Mouse (Mus musculus): Measurements from ENCODE around the gene Itfg1. TPM values are rescaled to one million over a fixed set of nuclear protein-coding genes. Genes with fewer than 3 reads are reported as not detected.
A peak's percentile ranks its signal among the peaks of the same experiment; 100 is the strongest.
"Not testable (repeated sequence)": the region's sequence is repeated elsewhere in the genome, so short reads cannot be mapped to it uniquely, and the experiment has no call there.

The Itfg1 gene
- polyA plus RNA-seq, 1 experiment from 2014 or later = 73.8 TPM

DNA sequence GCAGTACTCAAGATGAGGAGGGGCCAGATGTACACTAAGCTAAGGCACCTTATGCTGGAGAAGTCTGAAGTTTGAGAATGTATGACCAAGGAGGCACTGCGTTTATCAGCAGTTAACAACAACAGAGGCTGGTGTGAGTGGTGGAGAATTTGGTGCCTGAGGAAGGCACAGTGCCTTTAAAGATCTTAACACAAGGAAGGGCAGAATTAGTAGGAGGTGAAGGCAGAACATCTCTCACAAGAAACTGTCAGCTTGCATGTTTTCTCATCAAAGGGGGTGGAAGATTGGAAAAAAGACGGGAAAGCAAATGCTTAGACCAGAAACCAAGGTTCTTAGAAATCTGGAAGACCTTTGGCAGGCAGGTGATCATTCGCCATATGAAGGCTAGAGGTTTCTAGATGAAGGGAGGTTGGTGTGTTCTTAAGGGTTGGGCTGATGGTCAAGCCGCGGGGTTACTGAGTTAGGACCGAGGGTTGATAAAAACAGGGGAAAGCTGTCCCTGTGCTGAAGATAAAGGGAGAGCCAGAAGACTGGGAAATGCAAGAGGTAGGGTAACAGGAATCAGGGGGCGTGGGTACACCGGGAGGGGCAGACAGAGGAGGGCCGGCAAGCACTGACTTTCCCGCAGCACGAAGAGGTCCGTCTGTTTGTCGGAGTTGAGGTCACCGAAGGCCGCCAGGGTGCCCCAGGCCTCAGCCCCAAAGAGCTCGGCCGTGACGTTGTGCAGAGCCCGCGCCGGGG lies 635 bp downstream of the Itfg1 start:
- H3K27me3 ChIP-seq = no peaks in the 10 kb centered on the region
- H3K4me3 ChIP-seq = peak overlapping the region; percentile 86
- peaks cover 14% of the 10 kb centered on the region for H3K4me1 ChIP-seq
- no peaks in the 10 kb centered on the region for H3K9me3 ChIP-seq
- no peak for ATAC-seq (ENCODE audit: low FRiP score, low read depth)
- H3K9ac ChIP-seq = peak overlapping the region; percentile 90
- H3K4me2 ChIP-seq (replicated peaks) = peak overlapping the region; percentile 84
- H3K27ac ChIP-seq = peak overlapping the region; percentile 95
- WGBS = under 1% methylated on average over 21 of the region's 21 CpGs
- peaks cover 17% of the 10 kb centered on the region for H3K36me3 ChIP-seq

DNA sequence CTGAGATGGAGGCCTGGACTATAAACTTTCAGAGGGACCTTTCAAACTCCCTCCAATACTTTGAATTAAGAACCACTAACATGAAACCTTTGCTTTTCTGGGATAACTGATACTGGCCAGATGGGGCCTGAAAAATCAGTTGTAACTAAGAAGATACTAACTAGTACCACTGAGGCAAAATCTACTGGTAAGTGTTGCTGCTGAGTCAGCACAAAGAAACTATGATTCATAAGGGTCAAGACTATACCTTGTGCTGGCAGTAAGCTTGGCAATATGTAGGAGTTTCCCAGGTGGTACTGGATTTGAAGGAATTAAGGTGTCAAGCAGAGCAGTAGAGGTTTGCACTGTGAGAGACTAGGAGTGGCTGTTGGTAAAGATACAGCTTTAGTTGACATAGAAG lies 27.1 kb downstream of the Itfg1 start:
- ATAC-seq (ENCODE audit: low FRiP score, low read depth) = no peak
- Histone ChIP-seq H3K36me3 (peaks cover 19% of the 10 kb centered on the region), H3K4me2 (replicated peaks) (no peak overlapping the region), H3K4me3 (no peak overlapping the region), H3K9me3 (no peaks in the 10 kb centered on the region), H3K27ac (no peak overlapping the region), H3K27me3 (no peaks in the 10 kb centered on the region), H3K9ac (no peak overlapping the region), H3K4me1 (no peaks in the 10 kb centered on the region)

DNA sequence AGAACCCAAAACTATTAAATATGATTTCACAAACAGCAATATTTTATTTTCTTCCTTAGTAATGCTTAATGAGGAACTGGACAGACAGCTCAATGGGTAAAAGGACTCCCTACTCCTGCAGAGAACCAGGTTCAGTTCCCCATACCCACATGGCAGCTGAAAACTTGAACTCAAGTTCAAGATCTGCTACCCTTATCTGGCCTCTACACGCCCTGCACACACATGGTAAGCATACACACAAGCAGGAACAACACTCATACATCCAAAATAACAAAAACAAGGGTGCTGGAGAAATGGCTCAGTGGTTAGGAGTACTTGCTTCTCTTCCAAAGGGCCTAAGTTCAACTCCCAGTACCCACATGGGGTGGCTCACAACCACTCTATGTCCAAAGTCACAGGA lies 39.3 kb downstream of the Itfg1 start:
- H3K27me3 ChIP-seq = no peaks in the 10 kb centered on the region
- WGBS = 92% methylated on average over 1 of the region's 1 CpGs
- no peak overlapping the region for H3K27ac ChIP-seq
- H3K9ac ChIP-seq = no peak overlapping the region
- H3K4me1 ChIP-seq = no peaks in the 10 kb centered on the region
- H3K4me2 ChIP-seq (replicated peaks) = no peak overlapping the region
- H3K36me3 ChIP-seq = peaks cover 18% of the 10 kb centered on the region
- no peaks in the 10 kb centered on the region for H3K9me3 ChIP-seq
- no peak overlapping the region for H3K4me3 ChIP-seq
- ATAC-seq (ENCODE audit: low FRiP score, low read depth) = no peak

DNA sequence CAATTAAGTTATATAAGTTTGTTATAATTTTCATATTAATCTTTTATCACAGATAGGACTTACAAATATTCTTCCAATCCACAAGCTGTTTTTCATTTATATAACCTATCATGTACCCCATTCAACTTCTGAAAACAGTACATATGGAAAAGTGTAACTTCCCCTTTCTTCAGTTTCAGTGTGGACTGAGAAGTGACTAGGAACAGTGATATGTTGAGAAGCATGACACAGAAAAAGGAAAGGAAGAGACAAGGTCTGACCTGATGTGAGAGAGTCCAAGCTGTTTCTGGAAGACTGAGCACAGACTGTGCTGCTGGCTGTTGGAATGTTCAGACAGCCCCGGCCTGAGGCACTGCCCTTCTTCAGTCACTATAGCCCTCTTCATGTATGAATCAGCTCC lies 40.6 kb downstream of the Itfg1 start:
- WGBS = 92% methylated on average over 1 of the region's 1 CpGs

DNA sequence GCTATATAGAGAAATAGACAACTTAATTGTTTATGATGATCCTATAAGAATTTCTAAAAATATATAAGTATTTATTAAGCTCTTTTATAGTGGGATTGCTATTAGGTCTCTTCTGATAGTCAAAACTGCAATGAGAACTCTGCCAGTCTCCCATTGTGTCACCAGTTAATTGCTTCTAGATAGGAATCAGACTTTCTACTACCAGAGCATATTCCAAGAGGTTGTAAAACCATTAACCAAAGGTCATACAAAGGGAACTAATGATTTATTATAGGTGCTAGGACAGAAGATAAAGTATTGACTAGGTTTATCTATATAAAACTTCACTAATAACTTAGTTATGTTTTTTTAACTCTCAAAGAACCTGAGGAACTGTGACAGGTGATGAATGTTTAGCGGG lies 44.3 kb downstream of the Itfg1 start:
- not testable (repeated sequence) for H3K27me3 ChIP-seq; H3K4me3 ChIP-seq; H3K9ac ChIP-seq; ATAC-seq (ENCODE audit: low FRiP score, low read depth); H3K9me3 ChIP-seq; H3K4me2 ChIP-seq (replicated peaks); H3K27ac ChIP-seq; H3K4me1 ChIP-seq
- WGBS = 88% methylated on average over 1 of the region's 1 CpGs
- H3K36me3 ChIP-seq = peaks cover 22% of the 10 kb centered on the region

More for the DNA sequence above, 40.6 kb downstream of the Itfg1 start:
- no peaks in the 10 kb centered on the region for H3K27me3 ChIP-seq
- H3K4me2 ChIP-seq (replicated peaks) = no peak overlapping the region
- peaks cover 14% of the 10 kb centered on the region for H3K36me3 ChIP-seq
- H3K9me3 ChIP-seq = no peaks in the 10 kb centered on the region
- no peak for ATAC-seq (ENCODE audit: low FRiP score, low read depth)
- H3K27ac ChIP-seq = no peak overlapping the region
- no peaks in the 10 kb centered on the region for H3K4me1 ChIP-seq
- H3K9ac ChIP-seq = no peak overlapping the region
- no peak overlapping the region for H3K4me3 ChIP-seq

DNA sequence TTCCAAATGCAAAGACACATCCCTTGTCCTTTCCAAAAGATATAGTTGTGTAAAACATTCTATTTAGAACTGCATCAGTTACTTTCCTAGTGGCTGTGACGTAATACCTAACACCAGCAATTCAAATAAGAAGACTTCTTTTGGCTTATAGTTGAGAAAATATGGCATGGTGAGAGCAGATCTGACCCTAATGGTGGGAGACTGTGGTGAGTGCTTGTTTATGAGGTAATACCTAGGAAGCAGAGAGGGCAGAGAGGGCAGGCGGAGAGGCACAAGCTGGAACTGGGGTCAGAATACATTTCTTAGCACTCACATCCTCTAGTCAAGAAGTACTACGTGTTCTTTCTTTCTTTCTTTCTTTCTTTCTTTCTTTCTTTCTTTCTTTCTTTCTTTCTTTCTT lies 52.4 kb downstream of the Itfg1 start:
- H3K4me3 ChIP-seq = no peak overlapping the region
- no peak for ATAC-seq (ENCODE audit: low FRiP score, low read depth)
- WGBS = 90% methylated on average over 3 of the region's 3 CpGs
- H3K27ac ChIP-seq = no peak overlapping the region
- no peaks in the 10 kb centered on the region for H3K9me3 ChIP-seq
- H3K4me2 ChIP-seq (replicated peaks) = no peak overlapping the region
- H3K9ac ChIP-seq = no peak overlapping the region
- H3K4me1 ChIP-seq = no peaks in the 10 kb centered on the region
- H3K36me3 ChIP-seq = peaks cover 9% of the 10 kb centered on the region
- H3K27me3 ChIP-seq = no peaks in the 10 kb centered on the region

DNA sequence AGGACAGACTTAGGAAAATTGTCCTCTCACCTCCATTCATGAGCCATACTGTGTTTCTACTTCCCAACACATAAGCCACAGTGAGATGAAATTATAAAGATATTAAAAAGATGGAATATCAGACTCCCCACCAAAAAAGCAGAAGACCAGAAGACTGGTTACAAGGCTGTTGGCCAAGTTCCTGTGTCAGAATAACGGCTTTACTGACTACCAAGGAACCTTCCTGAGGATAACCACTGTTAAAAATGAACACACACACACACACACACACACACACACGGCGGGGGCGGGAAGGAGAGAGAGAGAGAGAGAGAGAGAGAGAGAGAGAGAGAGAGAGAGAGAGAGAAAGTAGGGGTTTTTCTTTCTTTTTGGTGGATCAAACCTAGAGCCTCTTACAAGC lies 52.8 kb downstream of the Itfg1 start:
- no peaks in the 10 kb centered on the region for H3K9me3 ChIP-seq
- no peak overlapping the region for H3K4me3 ChIP-seq
- no peak overlapping the region for H3K27ac ChIP-seq
- H3K4me2 ChIP-seq (replicated peaks) = no peak overlapping the region
- peaks cover 5% of the 10 kb centered on the region for H3K36me3 ChIP-seq
- no peaks in the 10 kb centered on the region for H3K4me1 ChIP-seq
- no peaks in the 10 kb centered on the region for H3K27me3 ChIP-seq
- WGBS = 87% methylated on average over 3 of the region's 4 CpGs
- no peak overlapping the region for H3K9ac ChIP-seq
- ATAC-seq (ENCODE audit: low FRiP score, low read depth) = no peak

DNA sequence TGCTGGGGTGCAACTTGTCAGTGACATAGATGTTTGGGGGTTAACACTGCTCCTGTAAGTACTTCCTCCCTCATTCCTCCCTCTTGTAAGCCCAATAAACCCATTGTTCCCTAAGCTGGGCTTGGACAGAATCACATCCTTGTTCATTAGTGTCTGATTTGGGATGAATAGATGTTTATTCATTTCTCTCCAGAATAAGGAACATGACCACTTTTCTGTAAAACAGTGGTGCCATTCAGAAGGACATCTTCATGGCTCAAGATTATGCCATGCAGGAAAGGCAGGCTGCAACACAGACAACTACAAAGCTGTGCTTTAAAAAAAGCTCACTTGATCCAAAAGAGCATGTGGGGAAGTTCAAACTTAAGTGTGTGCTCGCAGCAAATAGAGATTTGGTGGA lies 55.2 kb downstream of the Itfg1 start:
- WGBS = 53% methylated on average over 1 of the region's 1 CpGs
- no peaks in the 10 kb centered on the region for H3K27me3 ChIP-seq
- no peak overlapping the region for H3K4me3 ChIP-seq
- H3K9ac ChIP-seq = no peak overlapping the region
- 0 out of 2 replicates have a peak, but pooled peaks cover 3% of the 10 kb centered on the region for H3K36me3 ChIP-seq
- no peaks in the 10 kb centered on the region for H3K9me3 ChIP-seq
- H3K27ac ChIP-seq = no peak overlapping the region
- no peaks in the 10 kb centered on the region for H3K4me1 ChIP-seq
- no peak for ATAC-seq (ENCODE audit: low FRiP score, low read depth)
- H3K4me2 ChIP-seq (replicated peaks) = no peak overlapping the region

DNA sequence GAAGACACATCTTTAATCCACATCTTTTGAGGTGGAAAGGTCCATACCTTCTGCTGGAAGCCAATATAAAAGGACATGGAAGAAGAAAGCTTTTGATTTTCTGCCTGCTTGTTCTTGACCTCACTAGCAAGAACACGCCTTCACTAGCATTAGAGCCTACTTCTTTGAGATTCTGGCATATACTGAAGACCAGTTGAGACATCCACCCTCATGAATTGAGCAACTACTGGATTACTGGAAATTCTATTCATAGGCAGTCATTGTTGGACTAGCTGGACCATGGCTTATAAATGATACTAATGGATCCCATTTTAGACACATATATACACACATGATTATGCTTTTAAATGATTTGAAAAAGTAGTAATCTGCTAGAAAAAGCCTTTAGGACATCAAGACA lies 56.9 kb downstream of the Itfg1 start:
- no peak for ATAC-seq (ENCODE audit: low FRiP score, low read depth)
- H3K27ac ChIP-seq = no peak overlapping the region
- no peak overlapping the region for H3K4me3 ChIP-seq
- H3K4me2 ChIP-seq (replicated peaks) = no peak overlapping the region
- H3K36me3 ChIP-seq = 0 out of 2 replicates have a peak, but pooled peaks cover 6% of the 10 kb centered on the region
- WGBS = 97% methylated on average over 1 of the region's 1 CpGs
- H3K9me3 ChIP-seq = no peaks in the 10 kb centered on the region
- H3K9ac ChIP-seq = no peak overlapping the region
- no peaks in the 10 kb centered on the region for H3K4me1 ChIP-seq
- no peaks in the 10 kb centered on the region for H3K27me3 ChIP-seq

DNA sequence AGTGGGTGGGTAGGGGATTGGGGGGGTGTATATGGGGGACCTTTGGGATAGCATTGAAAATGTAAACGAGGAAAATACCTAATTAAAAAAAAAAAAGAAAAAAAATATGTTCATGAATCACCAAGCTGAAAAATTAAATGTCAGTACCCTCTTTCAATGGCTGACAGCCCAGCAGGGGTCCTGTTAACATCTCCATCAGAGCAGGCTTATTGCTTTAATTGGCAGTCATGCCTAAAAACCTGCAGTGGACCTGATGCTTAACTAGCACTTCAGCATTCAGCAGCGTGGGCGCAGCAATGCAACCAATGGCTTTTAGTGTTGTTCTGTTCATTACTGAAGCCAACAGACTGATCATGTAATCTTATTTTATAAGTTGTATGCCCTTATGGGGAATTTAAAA lies 60.6 kb downstream of the Itfg1 start:
- no peaks in the 10 kb centered on the region for H3K9me3 ChIP-seq
- H3K4me1 ChIP-seq = no peaks in the 10 kb centered on the region
- H3K36me3 ChIP-seq = peaks cover 10% of the 10 kb centered on the region
- H3K4me3 ChIP-seq = no peak overlapping the region
- ATAC-seq (ENCODE audit: low FRiP score, low read depth) = no peak
- H3K4me2 ChIP-seq (replicated peaks) = no peak overlapping the region
- no peak overlapping the region for H3K27ac ChIP-seq
- no peak overlapping the region for H3K9ac ChIP-seq
- WGBS = 76% methylated on average over 3 of the region's 3 CpGs
- no peaks in the 10 kb centered on the region for H3K27me3 ChIP-seq

DNA sequence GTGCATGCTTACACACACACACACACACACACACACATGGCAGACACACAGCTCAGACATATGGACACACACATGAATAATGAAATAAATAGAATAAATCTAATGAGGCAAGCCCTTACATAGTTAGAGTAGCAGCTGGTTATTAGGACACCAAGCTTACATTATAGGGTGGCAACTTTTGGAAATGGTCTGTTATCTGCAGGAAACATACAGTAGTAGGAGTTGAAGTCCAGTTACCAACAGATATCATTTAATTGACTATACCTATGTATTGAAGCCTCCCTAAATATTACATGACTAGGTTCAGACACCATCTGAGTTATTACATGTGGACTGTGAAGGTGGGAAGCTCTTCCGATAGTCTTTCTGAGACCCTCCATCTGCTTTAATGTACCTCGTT lies 95.7 kb downstream of the Itfg1 start:
- ATAC-seq (ENCODE audit: low FRiP score, low read depth) = no peak
- Histone ChIP-seq H3K9ac (no peak overlapping the region), H3K4me2 (replicated peaks) (no peak overlapping the region), H3K4me3 (no peak overlapping the region), H3K27me3 (no peaks in the 10 kb centered on the region), H3K9me3 (no peaks in the 10 kb centered on the region), H3K36me3 (peaks cover 5% of the 10 kb centered on the region; the same call in 1 of the 2 replicates), H3K27ac (no peak overlapping the region), H3K4me1 (no peaks in the 10 kb centered on the region)
- WGBS = 93% methylated on average over 2 of the region's 2 CpGs

DNA sequence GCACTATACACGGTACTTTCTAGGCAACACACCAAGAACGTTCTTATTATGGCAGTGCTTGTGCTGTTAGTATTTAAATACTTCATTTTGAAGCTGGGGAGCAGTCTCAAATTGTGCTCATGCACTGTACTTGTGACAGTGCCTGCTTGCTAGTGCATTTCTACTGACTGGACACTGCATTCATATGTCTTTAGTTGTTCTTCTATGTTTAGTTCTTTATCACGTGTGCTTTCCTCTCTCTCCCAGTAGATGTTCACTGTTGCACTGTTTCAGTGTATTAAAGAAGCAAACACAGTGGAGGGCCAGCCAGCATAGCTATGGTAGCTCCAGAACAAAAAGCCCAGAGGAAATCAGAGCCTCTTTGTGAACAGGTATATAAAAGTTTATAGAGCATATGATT lies 110.2 kb downstream of the Itfg1 start:
- no peaks in the 10 kb centered on the region for H3K9me3 ChIP-seq
- 91% methylated on average over 3 of the region's 3 CpGs for WGBS
- H3K36me3 ChIP-seq = peaks cover 24% of the 10 kb centered on the region
- H3K4me3 ChIP-seq = no peak overlapping the region
- no peak for ATAC-seq (ENCODE audit: low FRiP score, low read depth)
- H3K4me2 ChIP-seq (replicated peaks) = no peak overlapping the region
- no peak overlapping the region for H3K27ac ChIP-seq
- no peaks in the 10 kb centered on the region for H3K4me1 ChIP-seq
- no peaks in the 10 kb centered on the region for H3K27me3 ChIP-seq
- no peak overlapping the region for H3K9ac ChIP-seq

DNA sequence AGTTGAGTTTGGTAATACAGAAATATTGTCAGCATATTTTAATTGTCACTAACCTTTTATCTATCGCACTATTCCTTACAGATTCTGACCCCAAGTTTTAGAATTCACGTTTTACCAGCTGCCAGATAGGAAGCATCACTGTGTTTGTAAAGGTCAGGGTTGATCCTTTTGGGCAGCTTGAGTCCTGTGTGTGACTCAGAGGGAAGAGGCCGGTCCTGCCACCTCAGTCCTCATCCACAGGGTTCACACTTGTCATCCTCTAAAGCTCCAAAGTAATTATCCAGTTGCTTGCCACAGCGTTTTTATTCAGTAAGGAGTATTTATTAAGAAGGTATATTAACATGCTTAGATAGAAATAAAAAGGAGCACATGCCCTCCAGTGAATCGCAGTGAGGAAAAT lies 123.5 kb downstream of the Itfg1 start:
- Histone ChIP-seq H3K9me3 (no peaks in the 10 kb centered on the region), H3K27ac (no peak overlapping the region), H3K9ac (no peak overlapping the region), H3K4me2 (replicated peaks) (no peak overlapping the region), H3K27me3 (no peaks in the 10 kb centered on the region), H3K36me3 (peaks cover 19% of the 10 kb centered on the region; the same call in 1 of the 2 replicates), H3K4me3 (no peak overlapping the region), H3K4me1 (no peaks in the 10 kb centered on the region)
- 85% methylated on average over 5 of the region's 5 CpGs for WGBS
- no peak for ATAC-seq (ENCODE audit: low FRiP score, low read depth)

All from limb, embryonic 13.5 days (tissue).